Mouse (Mus musculus): ENCODE measurements around the gene Alkbh6. TPM values are rescaled to one million over a fixed set of nuclear protein-coding genes. Genes with fewer than 3 reads are reported as not detected.

The Alkbh6 gene
- polyA plus RNA-seq, 1 experiment from 2014 or later = 64.4 TPM

- Histone ChIP-seq H3K4me2 (ENCODE audit: low read depth, low read length) (peak overlapping the region; percentile 92), H3K27ac (ENCODE audit: low read length) (peak overlapping the region; percentile 49; the same call in 1 of the 2 replicates), H3K36me3 (ENCODE audit: control insufficient read depth, insufficient read depth, low read length) (no peaks in the 10 kb centered on the region), H3K27me3 (ENCODE audit: control insufficient read depth, insufficient read depth, low read length) (no peaks in the 10 kb centered on the region), H3K9ac (ENCODE audit: low read length) (peak overlapping the region; percentile 86), H3K9me3 (replicated peaks; ENCODE audit: control insufficient read depth, low read length) (no peaks in the 10 kb centered on the region), H3K4me3 (replicated peaks; ENCODE audit: low read length) (peak overlapping the region; percentile 82), H3K4me1 (ENCODE audit: control insufficient read depth, insufficient read depth, low read length) (peaks cover 13% of the 10 kb centered on the region)
- ATAC-seq (ENCODE audit: insufficient read depth, low FRiP score) = no peak
- WGBS = 58% methylated on average over 15 of the region's 15 CpGs
Measured at GRCm38 (mm10) chr7:30309395-30310129, 1.0 kb downstream of the Alkbh6 start.

- no peak overlapping the region for H3K27ac ChIP-seq (ENCODE audit: low read length)
- H3K9ac ChIP-seq (ENCODE audit: low read length) = no peak overlapping the region
- H3K36me3 ChIP-seq (ENCODE audit: control insufficient read depth, insufficient read depth, low read length) = no peaks in the 10 kb centered on the region
- H3K9me3 ChIP-seq (replicated peaks; ENCODE audit: control insufficient read depth, low read length) = no peaks in the 10 kb centered on the region
- no peak overlapping the region for H3K4me3 ChIP-seq (replicated peaks; ENCODE audit: low read length)
- no peak overlapping the region for H3K4me2 ChIP-seq (ENCODE audit: low read depth, low read length)
- H3K27me3 ChIP-seq (ENCODE audit: control insufficient read depth, insufficient read depth, low read length) = no peaks in the 10 kb centered on the region
- no peak for ATAC-seq (ENCODE audit: insufficient read depth, low FRiP score)
- 79% methylated on average over 12 of the region's 12 CpGs for WGBS
- H3K4me1 ChIP-seq (ENCODE audit: control insufficient read depth, insufficient read depth, low read length) = peaks cover 14% of the 10 kb centered on the region
Measured at GRCm38 (mm10) chr7:30310136-30310535, 1.6 kb downstream of the Alkbh6 start.

DNA sequence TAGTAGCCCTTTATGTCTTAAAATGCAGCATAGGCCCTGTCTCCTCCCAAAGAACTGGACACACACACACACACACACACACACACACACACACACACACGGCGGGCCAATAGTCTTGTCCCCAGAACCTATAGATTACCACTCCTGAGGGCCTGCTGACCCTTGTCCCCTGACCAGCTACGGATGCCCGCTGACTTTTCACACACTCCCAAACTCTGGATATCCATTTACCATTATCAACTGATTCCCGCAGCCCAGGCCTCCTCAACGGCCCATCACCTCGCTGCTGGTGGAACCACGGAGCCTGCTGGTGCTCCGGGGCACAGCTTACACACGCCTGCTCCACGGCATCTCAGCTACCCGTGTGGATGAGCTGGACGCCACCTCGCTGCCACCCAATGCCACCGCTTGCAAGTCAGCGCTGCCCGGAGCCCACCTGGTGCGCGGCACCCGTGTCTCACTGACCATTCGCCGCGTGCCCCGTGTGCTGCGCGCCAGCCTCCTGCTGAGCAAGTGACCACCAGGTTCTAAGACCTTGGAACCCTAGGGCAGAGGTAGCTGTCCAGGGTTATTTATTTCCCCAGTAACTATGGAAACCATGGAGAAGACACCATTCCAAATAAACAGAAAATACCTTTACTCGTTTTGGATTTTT, 5.3 kb downstream of the Alkbh6 start:
- Histone ChIP-seq H3K27ac (ENCODE audit: low read length) (no peak overlapping the region), H3K4me1 (ENCODE audit: control insufficient read depth, insufficient read depth, low read length) (peaks cover 11% of the 10 kb centered on the region), H3K36me3 (ENCODE audit: control insufficient read depth, insufficient read depth, low read length) (no peaks in the 10 kb centered on the region), H3K27me3 (ENCODE audit: control insufficient read depth, insufficient read depth, low read length) (no peaks in the 10 kb centered on the region), H3K4me3 (replicated peaks; ENCODE audit: low read length) (no peak overlapping the region), H3K4me2 (ENCODE audit: low read depth, low read length) (no peak overlapping the region), H3K9me3 (replicated peaks; ENCODE audit: control insufficient read depth, low read length) (no peaks in the 10 kb centered on the region), H3K9ac (ENCODE audit: low read length) (no peak overlapping the region)
- WGBS = 44% methylated on average over 27 of the region's 27 CpGs
- ATAC-seq (ENCODE audit: insufficient read depth, low FRiP score) = no peak

GRCm38 (mm10) chr7:30314721-30315155, 6.2 kb downstream of the Alkbh6 start, which contains the start of gene Syne4:
Syne4 (plus strand) TSS chr7:30314807.
- Histone ChIP-seq H3K27ac (ENCODE audit: low read length) (peak within 1 kb of the TSS; percentile 27), H3K4me2 (ENCODE audit: low read depth, low read length) (peak within 1 kb of the TSS; percentile 49), H3K9me3 (replicated peaks; ENCODE audit: control insufficient read depth, low read length) (no peaks in the 10 kb centered on the region), H3K9ac (ENCODE audit: low read length) (peak within 1 kb of the TSS; percentile 67), H3K4me1 (ENCODE audit: control insufficient read depth, insufficient read depth, low read length) (peaks cover 5% of the 10 kb centered on the region; the same call in 1 of the 2 replicates), H3K4me3 (replicated peaks; ENCODE audit: low read length) (peak within 1 kb of the TSS; percentile 48), H3K27me3 (ENCODE audit: control insufficient read depth, insufficient read depth, low read length) (no peaks in the 10 kb centered on the region), H3K36me3 (ENCODE audit: control insufficient read depth, insufficient read depth, low read length) (no peaks in the 10 kb centered on the region)
- ATAC-seq (ENCODE audit: insufficient read depth, low FRiP score) = peak; percentile 69; the same call in 1 of the 2 replicates
- WGBS = 3% methylated on average over 9 of the region's 9 CpGs

DNA sequence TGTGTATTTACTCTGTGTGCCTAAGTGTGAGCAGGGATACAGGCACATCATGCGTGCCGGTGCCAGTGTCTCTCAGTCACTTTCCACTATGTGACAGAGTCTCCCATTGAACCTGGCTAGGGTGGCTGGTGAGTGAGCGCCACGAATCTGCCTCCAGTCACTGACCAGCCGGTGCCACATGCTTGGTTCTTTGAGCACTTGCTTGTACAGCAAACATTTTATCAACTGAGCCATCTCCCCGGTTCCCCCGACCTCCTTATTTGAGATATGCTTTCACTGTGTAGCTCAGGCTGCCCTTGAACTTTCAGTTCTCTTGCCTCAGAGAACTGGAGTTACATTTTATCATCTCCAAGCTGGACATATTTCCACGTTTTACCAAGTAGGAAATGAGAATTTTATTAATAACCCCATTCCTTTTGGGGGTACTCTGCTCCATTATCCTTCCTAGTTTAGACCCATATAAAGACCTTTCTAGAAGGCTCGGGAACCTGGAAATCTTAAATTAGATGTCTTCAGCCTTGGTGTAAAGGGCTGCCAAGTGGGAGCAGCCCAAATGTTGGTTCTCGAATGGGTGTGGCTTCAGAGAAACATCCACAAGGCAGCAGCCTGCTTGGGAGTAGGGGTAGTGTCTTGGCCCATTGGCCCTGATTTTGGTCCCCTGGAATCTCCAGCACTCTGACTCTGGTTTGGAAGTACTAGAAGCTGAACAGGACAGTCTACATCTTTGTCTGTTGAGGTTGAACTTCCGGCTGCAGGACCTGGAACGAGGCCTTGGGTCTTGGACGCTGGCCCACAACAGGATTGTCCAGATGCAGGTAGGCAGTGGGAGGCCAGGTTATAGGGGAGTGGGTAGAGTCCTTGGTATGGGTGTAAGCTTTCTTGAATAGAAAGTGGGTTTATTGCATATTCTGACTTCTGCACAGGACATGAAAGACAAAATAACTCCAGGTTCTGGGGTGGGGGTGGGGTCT, 7.3 kb downstream of the Alkbh6 start:
- Histone ChIP-seq H3K27ac (ENCODE audit: low read length) (no peak overlapping the region), H3K9me3 (replicated peaks; ENCODE audit: control insufficient read depth, low read length) (no peaks in the 10 kb centered on the region), H3K4me1 (ENCODE audit: control insufficient read depth, insufficient read depth, low read length) (peaks cover 4% of the 10 kb centered on the region; the same call in 1 of the 2 replicates), H3K4me3 (replicated peaks; ENCODE audit: low read length) (peak overlapping the region; percentile 48), H3K4me2 (ENCODE audit: low read depth, low read length) (peak overlapping the region; percentile 49), H3K27me3 (ENCODE audit: control insufficient read depth, insufficient read depth, low read length) (no peaks in the 10 kb centered on the region), H3K9ac (ENCODE audit: low read length) (peak overlapping the region; percentile 67), H3K36me3 (ENCODE audit: control insufficient read depth, insufficient read depth, low read length) (no peaks in the 10 kb centered on the region)
- 58% methylated on average over 13 of the region's 13 CpGs for WGBS
- ATAC-seq (ENCODE audit: insufficient read depth, low FRiP score) = no peak

GRCm38 (mm10) chr7:30318142-30318541, 9.6 kb downstream of the Alkbh6 start:
- WGBS = 93% methylated on average over 3 of the region's 3 CpGs
- Histone ChIP-seq H3K4me1 (ENCODE audit: control insufficient read depth, insufficient read depth, low read length) (peaks cover 11% of the 10 kb centered on the region; the same call in 1 of the 2 replicates), H3K4me2 (ENCODE audit: low read depth, low read length) (no peak overlapping the region), H3K9ac (ENCODE audit: low read length) (no peak overlapping the region), H3K9me3 (replicated peaks; ENCODE audit: control insufficient read depth, low read length) (no peaks in the 10 kb centered on the region), H3K36me3 (ENCODE audit: control insufficient read depth, insufficient read depth, low read length) (no peaks in the 10 kb centered on the region), H3K27ac (ENCODE audit: low read length) (no peak overlapping the region), H3K4me3 (replicated peaks; ENCODE audit: low read length) (no peak overlapping the region), H3K27me3 (ENCODE audit: control insufficient read depth, insufficient read depth, low read length) (no peaks in the 10 kb centered on the region)
- ATAC-seq (ENCODE audit: insufficient read depth, low FRiP score) = no peak

DNA sequence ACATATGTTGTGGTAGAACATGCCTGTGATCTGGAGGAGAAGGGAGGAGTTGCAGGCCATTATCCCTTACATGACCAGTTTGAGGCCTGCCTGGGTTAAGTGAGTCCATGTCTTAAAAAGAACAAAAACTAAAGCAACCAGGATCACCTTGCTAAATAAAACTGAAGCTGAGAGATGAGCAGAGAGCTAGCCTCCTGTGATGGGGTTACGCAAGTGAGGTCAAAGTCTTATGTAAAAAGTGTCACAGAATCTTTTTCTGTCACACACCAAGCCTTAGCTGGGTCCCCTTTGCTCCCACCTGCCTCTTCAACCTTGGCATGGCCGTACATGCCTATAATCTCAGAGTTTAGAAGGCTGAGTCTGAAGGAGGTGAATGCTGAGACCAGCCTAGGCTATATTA, 12.4 kb downstream of the Alkbh6 start:
- H3K36me3 ChIP-seq (ENCODE audit: control insufficient read depth, insufficient read depth, low read length) = no peaks in the 10 kb centered on the region
- 77% methylated on average over 2 of the region's 2 CpGs for WGBS
- H3K9ac ChIP-seq (ENCODE audit: low read length) = peak overlapping the region; percentile 86; the same call in 1 of the 2 replicates
- no peaks in the 10 kb centered on the region for H3K9me3 ChIP-seq (replicated peaks; ENCODE audit: control insufficient read depth, low read length)
- H3K27me3 ChIP-seq (ENCODE audit: control insufficient read depth, insufficient read depth, low read length) = no peaks in the 10 kb centered on the region
- no peak for ATAC-seq (ENCODE audit: insufficient read depth, low FRiP score)
- H3K4me3 ChIP-seq (replicated peaks; ENCODE audit: low read length) = peak overlapping the region; percentile 75
- H3K4me2 ChIP-seq (ENCODE audit: low read depth, low read length) = peak overlapping the region; percentile 75
- H3K27ac ChIP-seq (ENCODE audit: low read length) = no peak overlapping the region
- H3K4me1 ChIP-seq (ENCODE audit: control insufficient read depth, insufficient read depth, low read length) = peaks cover 8% of the 10 kb centered on the region; the same call in 1 of the 2 replicates

- H3K27me3 ChIP-seq (ENCODE audit: control insufficient read depth, insufficient read depth, low read length) = no peaks in the 10 kb centered on the region
- peaks cover 8% of the 10 kb centered on the region; the same call in 1 of the 2 replicates for H3K4me1 ChIP-seq (ENCODE audit: control insufficient read depth, insufficient read depth, low read length)
- no peaks in the 10 kb centered on the region for H3K36me3 ChIP-seq (ENCODE audit: control insufficient read depth, insufficient read depth, low read length)
- peak within 1 kb of the TSS; percentile 75 for H3K4me3 ChIP-seq (replicated peaks; ENCODE audit: low read length)
- H3K9ac ChIP-seq (ENCODE audit: low read length) = peak within 1 kb of the TSS; percentile 86
- ATAC-seq (ENCODE audit: insufficient read depth, low FRiP score) = peak; percentile 61
- peak within 1 kb of the TSS; percentile 75 for H3K4me2 ChIP-seq (ENCODE audit: low read depth, low read length)
- under 1% methylated on average over 63 of the region's 63 CpGs for WGBS
- no peaks in the 10 kb centered on the region for H3K9me3 ChIP-seq (replicated peaks; ENCODE audit: control insufficient read depth, low read length)
- peak within 1 kb of the TSS; percentile 94 for H3K27ac ChIP-seq (ENCODE audit: low read length)
Measured at GRCm38 (mm10) chr7:30321539-30322284, 13.2 kb downstream of the Alkbh6 start, which contains the start of gene E130208F15Rik. E130208F15Rik (plus strand) TSS chr7:30321740.

All from stomach, embryonic 16.5 days (tissue).